Mouse (Mus musculus) heart, adult 2 months (tissue): ENCODE measurements around the gene Gm3233.

Experiments used
- CTCF ChIP-seq: fragments of 200-600 bp; IDR thresholded peaks from 2 replicates; pipeline ENCODE4 v1.8.1; 2022; ENCODE audit warnings: antibody characterized with exemption, mild to moderate bottlenecking, moderate library complexity
- EP300 ChIP-seq: fragments of 200-500 bp; IDR thresholded peaks from 2 replicates; pipeline ENCODE4 v1.6.1; 2011; ENCODE audit warnings: low read depth, low read length, control low read depth; ENCODE audit not compliant: insufficient read depth

GRCm38 (mm10) chr10:77797677-77798076 is 38.2 kb upstream of the Gm3233 start:
- no peak for TF ChIP-seq CTCF
- TF ChIP-seq EP300, result no peak
